Mouse (Mus musculus) liver, embryonic 13.5 days (tissue): ENCODE results near the gene Ppp1r16b. TPM values are rescaled to one million over a fixed set of nuclear protein-coding genes. Genes with fewer than 3 reads are reported as not detected.

ENCODE experiments used
- ATAC-seq: fragments of 200-750 bp; cut with Nextera tagmentation; 2 replicates; pipeline ENCODE4 v1.8.0; 2017; ENCODE audit warnings: low read depth, mild to moderate bottlenecking, moderate number of reproducible peaks, moderate library complexity
- DNase-seq: peaks from one replicate; pipeline ENCODE4 v3.0.0; 2022
- H3K27ac ChIP-seq: fragments of 300-500 bp; sonication (generic); 2 replicates; pipeline ENCODE4 v1.5.1; 2015; ENCODE audit warnings: moderate library complexity, mild to moderate bottlenecking, inconsistent platforms
- H3K27me3 ChIP-seq: fragments of 300-500 bp; sonication (generic); 2 replicates; pipeline ENCODE4 v1.6.1; 2015; ENCODE audit warnings: mild to moderate bottlenecking, inconsistent platforms
- H3K36me3 ChIP-seq: fragments of 300-500 bp; sonication (generic); 2 replicates; pipeline ENCODE4 v1.6.1; 2015; ENCODE audit warnings: mild to moderate bottlenecking, inconsistent platforms
- H3K4me1 ChIP-seq: fragments of 300-500 bp; sonication (generic); replicated peaks from 2 replicates; pipeline ENCODE4 v1.6.1; 2015; ENCODE audit warnings: inconsistent platforms
- H3K4me2 ChIP-seq: fragments of 300-500 bp; sonication (generic); 2 replicates; pipeline ENCODE4 v1.6.1; 2015; ENCODE audit warnings: inconsistent platforms, mild to moderate bottlenecking, moderate library complexity
- H3K4me3 ChIP-seq: fragments of 300-500 bp; sonication (generic); replicated peaks from 2 replicates; pipeline ENCODE4 v1.5.1; 2015; ENCODE audit warnings: mild to moderate bottlenecking, inconsistent platforms
- H3K9ac ChIP-seq: fragments of 300-500 bp; sonication (generic); 2 replicates; pipeline ENCODE4 v1.6.1; 2015; ENCODE audit warnings: mild to moderate bottlenecking, inconsistent platforms
- H3K9me3 ChIP-seq: fragments of 300-500 bp; sonication (generic); replicated peaks from 2 replicates; pipeline ENCODE4 v1.6.1; 2016; ENCODE audit warnings: inconsistent platforms
- WGBS: fragments of 180-500 bp; shearing (Covaris S2); methylation state at CpG from one replicate; pipeline ENCODE4 v1.1.7; 2015; ENCODE audit not compliant: insufficient replicate concordance; 5-methylcytosine and 5-hydroxymethylcytosine counted together
- polyA plus RNA-seq: library from polyadenylated mRNA; unstranded; fragments of >200 nt; fragmentation: Nextera tagmentation; extraction: Ambion mirVana; gene quantifications from 2 replicates; pipeline ENCODE4 v1.2.1, GENCODE M21; 2015

Ppp1r16b gene
- polyA plus RNA-seq, 1 experiment from 2014 or later = 1.3 TPM

GRCm38 (mm10) chr2:158680357-158680889 is 15.2 kb downstream of the Ppp1r16b start:
- WGBS = 79% methylated on average over 10 of the region's 10 CpGs
- no peak overlapping the region for H3K4me2 ChIP-seq
- no peak overlapping the region for H3K27ac ChIP-seq
- no peaks in the 10 kb centered on the region for H3K36me3 ChIP-seq
- no peak overlapping the region for H3K4me3 ChIP-seq
- H3K4me1 ChIP-seq = no peaks in the 10 kb centered on the region
- no peak for DNase-seq
- no peaks in the 10 kb centered on the region for H3K9me3 ChIP-seq
- no peak for ATAC-seq
- no peaks in the 10 kb centered on the region for H3K27me3 ChIP-seq
- no peak overlapping the region for H3K9ac ChIP-seq

- no peak overlapping the region for H3K27ac ChIP-seq
- H3K9ac ChIP-seq = no peak overlapping the region
- no peak for ATAC-seq
- no peaks in the 10 kb centered on the region for H3K36me3 ChIP-seq
- H3K9me3 ChIP-seq = no peaks in the 10 kb centered on the region
- H3K27me3 ChIP-seq = no peaks in the 10 kb centered on the region
- H3K4me1 ChIP-seq = no peaks in the 10 kb centered on the region
- no peak overlapping the region for H3K4me2 ChIP-seq
- 69% methylated on average over 6 of the region's 6 CpGs for WGBS
- no peak for DNase-seq
- no peak overlapping the region for H3K4me3 ChIP-seq
Observed at GRCm38 (mm10) chr2:158681714-158682113, 16.5 kb downstream of the Ppp1r16b start.

- H3K4me1 ChIP-seq = no peaks in the 10 kb centered on the region
- no peak overlapping the region for H3K27ac ChIP-seq
- no peaks in the 10 kb centered on the region for H3K9me3 ChIP-seq
- 40% methylated on average over 11 of the region's 11 CpGs for WGBS
- DNase-seq (no peak), ATAC-seq (no peak)
- no peak overlapping the region for H3K9ac ChIP-seq
- H3K36me3 ChIP-seq = no peaks in the 10 kb centered on the region
- H3K27me3 ChIP-seq = no peaks in the 10 kb centered on the region
- no peak overlapping the region for H3K4me3 ChIP-seq
- H3K4me2 ChIP-seq = no peak overlapping the region
Observed at GRCm38 (mm10) chr2:158682344-158683037, 17.3 kb downstream of the Ppp1r16b start.

- ATAC-seq (no peak), DNase-seq (no peak)
- no peaks in the 10 kb centered on the region for H3K36me3 ChIP-seq
- H3K4me3 ChIP-seq = no peak overlapping the region
- H3K4me2 ChIP-seq = no peak overlapping the region
- no peak overlapping the region for H3K9ac ChIP-seq
- H3K27ac ChIP-seq = no peak overlapping the region
- 22% methylated on average over 4 of the region's 4 CpGs for WGBS
- no peaks in the 10 kb centered on the region for H3K27me3 ChIP-seq
- no peaks in the 10 kb centered on the region for H3K9me3 ChIP-seq
- H3K4me1 ChIP-seq = no peaks in the 10 kb centered on the region
Observed at GRCm38 (mm10) chr2:158683038-158683413, 17.8 kb downstream of the Ppp1r16b start.

- Histone ChIP-seq H3K9me3 (no peaks in the 10 kb centered on the region), H3K4me2 (no peak overlapping the region), H3K9ac (no peak overlapping the region), H3K27me3 (no peaks in the 10 kb centered on the region), H3K4me3 (no peak overlapping the region), H3K36me3 (no peaks in the 10 kb centered on the region), H3K27ac (no peak overlapping the region), H3K4me1 (peaks cover 5% of the 10 kb centered on the region; the same call in 1 of the 2 replicates)
- DNase-seq (no peak), ATAC-seq (no peak)
- 58% methylated on average over 9 of the region's 9 CpGs for WGBS
Observed at GRCm38 (mm10) chr2:158684247-158684843, 19.1 kb downstream of the Ppp1r16b start.

- 84% methylated on average over 3 of the region's 3 CpGs for WGBS
- DNase-seq (no peak), ATAC-seq (no peak)
- no peaks in the 10 kb centered on the region for H3K27me3 ChIP-seq
- H3K9me3 ChIP-seq = no peaks in the 10 kb centered on the region
- no peak overlapping the region for H3K4me2 ChIP-seq
- H3K4me3 ChIP-seq = no peak overlapping the region
- no peak overlapping the region for H3K27ac ChIP-seq
- H3K9ac ChIP-seq = no peak overlapping the region
- no peaks in the 10 kb centered on the region for H3K36me3 ChIP-seq
- H3K4me1 ChIP-seq = peaks cover 5% of the 10 kb centered on the region; the same call in 1 of the 2 replicates
Observed at GRCm38 (mm10) chr2:158684910-158685309, 19.7 kb downstream of the Ppp1r16b start.

- Histone ChIP-seq H3K36me3 (no peaks in the 10 kb centered on the region), H3K9ac (no peak overlapping the region), H3K9me3 (no peaks in the 10 kb centered on the region), H3K4me3 (no peak overlapping the region), H3K4me1 (peaks cover 5% of the 10 kb centered on the region; the same call in 1 of the 2 replicates), H3K4me2 (no peak overlapping the region), H3K27me3 (no peaks in the 10 kb centered on the region), H3K27ac (no peak overlapping the region)
- DNase-seq (no peak), ATAC-seq (no peak)
- WGBS = 52% methylated on average over 2 of the region's 2 CpGs
Observed at GRCm38 (mm10) chr2:158686394-158686793, 21.2 kb downstream of the Ppp1r16b start.

- DNase-seq = no peak
- WGBS = 30% methylated on average over 25 of the region's 25 CpGs
- H3K4me2 ChIP-seq = no peak overlapping the region
- H3K36me3 ChIP-seq = no peaks in the 10 kb centered on the region
- H3K4me1 ChIP-seq = peaks cover 5% of the 10 kb centered on the region; the same call in 1 of the 2 replicates
- H3K27me3 ChIP-seq = no peaks in the 10 kb centered on the region
- no peak overlapping the region for H3K4me3 ChIP-seq
- no peak overlapping the region for H3K27ac ChIP-seq
- ATAC-seq = no peak
- H3K9me3 ChIP-seq = no peaks in the 10 kb centered on the region
- H3K9ac ChIP-seq = no peak overlapping the region
Observed at GRCm38 (mm10) chr2:158687804-158688241, 22.6 kb downstream of the Ppp1r16b start.

- Histone ChIP-seq H3K27me3 (no peaks in the 10 kb centered on the region), H3K36me3 (no peaks in the 10 kb centered on the region), H3K4me2 (no peak overlapping the region), H3K9me3 (no peaks in the 10 kb centered on the region), H3K4me3 (no peak overlapping the region), H3K4me1 (peaks cover 5% of the 10 kb centered on the region; the same call in 1 of the 2 replicates), H3K27ac (no peak overlapping the region), H3K9ac (no peak overlapping the region)
- DNase-seq (no peak), ATAC-seq (no peak)
- WGBS = 58% methylated on average over 5 of the region's 5 CpGs
Observed at GRCm38 (mm10) chr2:158689060-158689459, 23.9 kb downstream of the Ppp1r16b start.

GRCm38 (mm10) chr2:158689640-158690039 is 24.4 kb downstream of the Ppp1r16b start:
- Histone ChIP-seq H3K9ac (no peak overlapping the region), H3K27ac (no peak overlapping the region), H3K27me3 (no peaks in the 10 kb centered on the region), H3K4me1 (peaks cover 5% of the 10 kb centered on the region; the same call in 1 of the 2 replicates), H3K4me3 (no peak overlapping the region), H3K36me3 (no peaks in the 10 kb centered on the region), H3K9me3 (no peaks in the 10 kb centered on the region), H3K4me2 (no peak overlapping the region)
- WGBS = 48% methylated on average over 7 of the region's 7 CpGs
- ATAC-seq (no peak), DNase-seq (no peak)

GRCm38 (mm10) chr2:158690116-158690515 is 24.9 kb downstream of the Ppp1r16b start:
- no peak for DNase-seq
- Histone ChIP-seq H3K4me1 (peaks cover 5% of the 10 kb centered on the region; the same call in 1 of the 2 replicates), H3K4me2 (no peak overlapping the region), H3K9me3 (no peaks in the 10 kb centered on the region), H3K4me3 (no peak overlapping the region), H3K27ac (no peak overlapping the region), H3K36me3 (no peaks in the 10 kb centered on the region), H3K9ac (no peak overlapping the region), H3K27me3 (no peaks in the 10 kb centered on the region)
- ATAC-seq = no peak
- 18% methylated on average over 8 of the region's 8 CpGs for WGBS
